Mouse (Mus musculus) G1E (cell line): ENCODE measurements around the gene Gm42957. TPM values are rescaled to one million over a fixed set of nuclear protein-coding genes. Genes with fewer than 3 reads are reported as not detected.

Source experiments
- ATAC-seq: 2 replicates; pipeline ENCODE4 v1.8.0; 2016; ENCODE audit warnings: mild to moderate bottlenecking; ENCODE audit not compliant: insufficient number of reproducible peaks, poor library complexity, low FRiP score, severe bottlenecking; ENCODE audit errors: extremely low read depth
- DNase-seq: peaks from one replicate; pipeline ENCODE4 v3.0.0; 2012; ENCODE audit warnings: low spot score
- H3K27me3 ChIP-seq: 2 replicates; pipeline ENCODE4 v1.6.1; 2012; ENCODE audit warnings: mild to moderate bottlenecking, low read length, inconsistent platforms; ENCODE audit not compliant: insufficient read depth
- H3K36me3 ChIP-seq: replicated peaks from 2 replicates; pipeline ENCODE3; 2012; ENCODE audit warnings: mild to moderate bottlenecking, inconsistent platforms
- H3K4me1 ChIP-seq: 2 replicates; pipeline ENCODE4 v1.6.1; 2012; ENCODE audit warnings: low read depth, low read length, inconsistent platforms, mixed read lengths; ENCODE audit not compliant: insufficient read depth
- H3K4me3 ChIP-seq: 2 replicates; pipeline ENCODE4 v1.5.1; 2012; ENCODE audit warnings: low read depth, mild to moderate bottlenecking, inconsistent platforms, low read length, moderate library complexity, mixed read lengths
- H3K9me3 ChIP-seq: replicated peaks from 2 replicates; pipeline ENCODE4 v1.6.1; 2012; ENCODE audit warnings: inconsistent platforms
- CTCF ChIP-seq: IDR thresholded peaks from 2 replicates; pipeline ENCODE4 v1.5.1; 2012; ENCODE audit warnings: low read depth, low read length, inconsistent platforms, mixed read lengths
- GATA1 ChIP-seq: IDR thresholded peaks from 2 replicates; pipeline ENCODE4 v1.6.1; 2012; ENCODE audit warnings: borderline replicate concordance, low read length, inconsistent platforms, mixed read lengths
- GATA2 ChIP-seq: IDR thresholded peaks from 2 replicates; pipeline ENCODE4 v1.6.1; 2012; ENCODE audit warnings: low read depth, low read length, inconsistent platforms, borderline replicate concordance
- POLR2AphosphoS5 ChIP-seq: IDR thresholded peaks from 2 replicates; pipeline ENCODE4 v1.6.1; 2012; ENCODE audit warnings: low read depth, low read length, inconsistent platforms; ENCODE audit not compliant: insufficient replicate concordance
- TAL1 ChIP-seq: conservative IDR thresholded peaks from 2 replicates; pipeline ENCODE4 v1.6.1; 2012; ENCODE audit warnings: low read depth, low read length, inconsistent platforms, mixed read lengths
- polyA plus RNA-seq: library from polyadenylated mRNA; stranded (reverse); fragments of >175 nt; gene quantifications from 2 replicates; pipeline ENCODE4 v1.2.3, GENCODE M21; 2012
- total RNA-seq, 2 experiments: library from RNA; stranded (forward) in 1 of 2; stranded (reverse) in 1 of 2; fragments of 200-1000 nt in 1 of 2; fragments of >200 nt in 1 of 2; fragmentation: Nextera tagmentation in 1 of 2; gene quantifications; 2 replicates each; pipeline ENCODE4 v1.2.3; 2014 to 2017

The Gm42957 gene
- total and polyA plus RNA-seq, 3 experiments, result 0.09 to 1.7 (median 0.11) TPM

- Histone ChIP-seq H3K27me3 (no peaks in the 10 kb centered on the region), H3K36me3 (peaks cover 45% of the 10 kb centered on the region), H3K4me3 (no peak overlapping the region), H3K4me1 (no peaks in the 10 kb centered on the region), H3K9me3 (no peaks in the 10 kb centered on the region)
- ATAC-seq (no peak), DNase-seq (no peak)
- no peak for TF ChIP-seq TAL1
- TF ChIP-seq GATA1, result no peak
- no peak for TF ChIP-seq CTCF
- no peak for TF ChIP-seq POLR2AphosphoS5
Observed at GRCm38 (mm10) chr3:96617941-96618340, 17.3 kb upstream of the Gm42957 start.

GRCm38 (mm10) chr3:96623201-96623600 lies 12.1 kb upstream of the Gm42957 start:
- no peak for DNase-seq
- TF ChIP-seq CTCF (no peak), TAL1 (no peak), GATA1 (no peak), POLR2AphosphoS5 (no peak), GATA2 (no peak)
- Histone ChIP-seq H3K4me1 (no peaks in the 10 kb centered on the region; the same call in 1 of the 2 replicates), H3K27me3 (no peaks in the 10 kb centered on the region), H3K9me3 (no peaks in the 10 kb centered on the region), H3K36me3 (peaks cover 64% of the 10 kb centered on the region), H3K4me3 (no peak overlapping the region)
- ATAC-seq, result no peak

- ATAC-seq, result peak; percentile 93
- H3K36me3 ChIP-seq, result peaks cover 44% of the 10 kb centered on the region
- no peak for TF ChIP-seq GATA1
- peak; percentile 69; the same call in 1 of the 2 replicates for TF ChIP-seq POLR2AphosphoS5
- peaks cover 31% of the 10 kb centered on the region for H3K4me1 ChIP-seq
- H3K9me3 ChIP-seq, result no peaks in the 10 kb centered on the region
- no peaks in the 10 kb centered on the region for H3K27me3 ChIP-seq
- DNase-seq, result peak; percentile 79
- peak within 1 kb of the TSS; percentile 77 for H3K4me3 ChIP-seq
Observed at GRCm38 (mm10) chr3:96629729-96630600, 5.3 kb upstream of the Gm42957 start, which contains the start of gene Rbm8a. Rbm8a (plus strand) TSS chr3:96629933.

DNA sequence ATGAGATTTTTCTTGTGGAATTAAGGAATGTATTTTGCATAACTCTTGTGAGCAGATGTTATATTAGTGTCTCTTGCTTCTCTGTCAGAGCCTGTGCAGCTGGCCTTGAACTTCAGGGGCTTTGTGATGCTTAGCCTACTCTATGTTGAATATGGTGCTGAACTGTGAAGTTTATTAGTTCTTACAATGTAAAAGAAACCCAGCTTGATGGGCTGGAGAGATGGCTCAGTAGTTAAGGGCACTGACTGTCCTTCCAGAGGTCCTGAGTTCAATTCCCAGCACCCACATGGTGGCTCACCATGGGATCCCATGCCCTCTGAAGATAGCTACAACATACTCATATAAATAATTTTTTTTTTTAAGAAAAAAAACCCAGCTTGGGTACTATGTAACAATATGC lies 3.2 kb upstream of the Gm42957 start:
- Histone ChIP-seq H3K36me3 (peaks cover 40% of the 10 kb centered on the region), H3K4me1 (peaks cover 46% of the 10 kb centered on the region), H3K27me3 (no peaks in the 10 kb centered on the region), H3K4me3 (no peak overlapping the region), H3K9me3 (no peaks in the 10 kb centered on the region)
- no peak for DNase-seq
- ATAC-seq, result no peak
- TF ChIP-seq GATA1 (no peak), CTCF (no peak), TAL1 (no peak), POLR2AphosphoS5 (no peak), GATA2 (no peak)

DNA sequence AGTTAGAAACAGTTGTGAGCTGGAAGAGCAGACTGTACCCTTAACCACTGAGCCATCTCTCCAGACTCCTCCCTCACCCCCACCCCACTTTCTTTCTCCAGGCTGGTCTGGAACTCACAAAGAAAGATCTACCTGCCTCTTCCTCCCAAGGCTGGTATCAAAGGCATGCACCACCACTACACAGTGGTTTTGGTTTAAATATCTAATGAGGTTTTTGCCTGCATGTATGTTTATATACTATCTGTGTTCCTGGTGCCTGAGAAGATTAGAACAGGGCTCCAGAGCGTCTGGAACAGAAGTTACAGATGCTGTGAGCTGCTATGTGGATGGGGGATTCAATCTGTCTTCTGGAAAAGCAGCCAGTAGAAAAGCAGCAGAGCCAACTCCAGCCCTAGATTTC lies 1.3 kb upstream of the Gm42957 start:
- ATAC-seq (no peak), DNase-seq (no peak)
- Histone ChIP-seq H3K27me3 (no peaks in the 10 kb centered on the region), H3K4me3 (no peak overlapping the region), H3K36me3 (peaks cover 56% of the 10 kb centered on the region), H3K4me1 (peaks cover 47% of the 10 kb centered on the region), H3K9me3 (no peaks in the 10 kb centered on the region)
- no peak for TF ChIP-seq GATA1
- no peak for TF ChIP-seq CTCF
- no peak for TF ChIP-seq GATA2
- no peak for TF ChIP-seq POLR2AphosphoS5
- no peak for TF ChIP-seq TAL1

- Histone ChIP-seq H3K4me3 (peak overlapping the region; percentile 88), H3K27me3 (no peaks in the 10 kb centered on the region), H3K9me3 (no peaks in the 10 kb centered on the region), H3K4me1 (peaks cover 45% of the 10 kb centered on the region), H3K36me3 (peaks cover 72% of the 10 kb centered on the region)
- TF ChIP-seq GATA1 (no peak), GATA2 (no peak)
- DNase-seq (no peak), ATAC-seq (no peak)
Observed at GRCm38 (mm10) chr3:96635906-96636305, 632 bp downstream of the Gm42957 start.

- H3K9me3 ChIP-seq, result no peaks in the 10 kb centered on the region
- H3K4me1 ChIP-seq, result peaks cover 43% of the 10 kb centered on the region
- H3K36me3 ChIP-seq, result peaks cover 72% of the 10 kb centered on the region
- TF ChIP-seq TAL1 (no peak), GATA2 (no peak), CTCF (no peak), GATA1 (no peak), POLR2AphosphoS5 (no peak)
- ATAC-seq, result no peak
- H3K27me3 ChIP-seq, result no peaks in the 10 kb centered on the region
- DNase-seq, result no peak
- peak overlapping the region; percentile 88 for H3K4me3 ChIP-seq
Observed at GRCm38 (mm10) chr3:96636448-96636847, 1.2 kb downstream of the Gm42957 start.
